Mouse (Mus musculus) stomach, embryonic 15.5 days (tissue): Measurements from ENCODE around the gene Gm37240. TPM values are rescaled to one million over a fixed set of nuclear protein-coding genes. Genes with fewer than 3 reads are reported as not detected.

Experiments
- ATAC-seq: fragments of 200-750 bp; cut with Nextera tagmentation; 2 replicates; pipeline ENCODE4 v1.8.0; 2017; ENCODE audit warnings: low read depth, moderate number of reproducible peaks, moderate TSS enrichment; ENCODE audit not compliant: insufficient read depth, low FRiP score
- H3K27ac ChIP-seq: fragments of 300-500 bp; sonication (generic); 2 replicates; pipeline ENCODE4 v1.5.1; 2015; ENCODE audit warnings: mild to moderate bottlenecking, inconsistent platforms
- H3K27me3 ChIP-seq: fragments of 300-500 bp; sonication (generic); replicated peaks from 2 replicates; pipeline ENCODE4 v1.6.1; 2015; ENCODE audit warnings: inconsistent platforms
- H3K36me3 ChIP-seq: fragments of 300-500 bp; sonication (generic); 2 replicates; pipeline ENCODE4 v1.6.1; 2015; ENCODE audit warnings: inconsistent platforms
- H3K4me1 ChIP-seq: fragments of 300-500 bp; sonication (generic); 2 replicates; pipeline ENCODE4 v1.6.1; 2015; ENCODE audit warnings: inconsistent platforms
- H3K4me2 ChIP-seq: fragments of 300-500 bp; sonication (generic); 2 replicates; pipeline ENCODE4 v1.6.1; 2015; ENCODE audit warnings: mild to moderate bottlenecking, inconsistent platforms
- H3K4me3 ChIP-seq: fragments of 300-500 bp; sonication (generic); replicated peaks from 2 replicates; pipeline ENCODE4 v1.5.1; 2015; ENCODE audit warnings: inconsistent platforms
- H3K9ac ChIP-seq: fragments of 300-500 bp; sonication (generic); 2 replicates; pipeline ENCODE4 v1.6.1; 2015; ENCODE audit warnings: inconsistent platforms
- H3K9me3 ChIP-seq: fragments of 300-500 bp; sonication (generic); 2 replicates; pipeline ENCODE4 v1.6.1; 2016; ENCODE audit warnings: inconsistent platforms
- whole genome bisulfite sequencing: fragments of 180-500 bp; shearing (Covaris S2); methylation state at CpG from one replicate; pipeline ENCODE4 v1.1.7; 2015; 5-methylcytosine and 5-hydroxymethylcytosine counted together
- polyA plus RNA-seq: library from polyadenylated mRNA; unstranded; fragments of >200 nt; fragmentation: Nextera tagmentation; extraction: Ambion mirVana; gene quantifications from 2 replicates; pipeline ENCODE4 v1.2.1, GENCODE M21; 2015

Gm37240 gene
- polyA plus RNA-seq, 1 experiment from 2014 or later, result 8.6 TPM

DNA sequence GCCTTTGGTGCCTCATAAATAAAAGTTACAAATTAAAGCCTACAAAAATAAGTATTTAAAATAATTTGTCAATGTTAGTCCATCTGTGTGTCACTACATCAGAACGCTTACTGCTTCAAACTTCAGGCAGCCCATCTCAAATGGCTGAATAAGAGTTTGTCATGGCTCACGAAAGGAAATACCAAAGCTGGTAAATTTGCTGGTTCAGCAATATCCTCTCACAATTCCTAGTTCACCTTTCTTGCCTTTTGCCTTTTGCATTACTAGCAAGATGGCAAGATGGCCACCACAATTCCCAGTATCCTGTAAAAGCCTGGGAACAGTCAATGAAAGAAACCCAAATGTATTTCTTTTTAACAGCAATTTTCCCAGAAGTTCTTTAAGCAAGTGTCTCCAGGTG lies 718.5 kb downstream of the Gm37240 start:
- 78% methylated on average over 2 of the region's 2 CpGs for WGBS
- H3K36me3 ChIP-seq, result no peaks in the 10 kb centered on the region
- H3K4me3 ChIP-seq, result no peak overlapping the region
- H3K9ac ChIP-seq, result no peak overlapping the region
- ATAC-seq, result no peak
- H3K4me2 ChIP-seq, result no peak overlapping the region
- H3K27me3 ChIP-seq, result no peaks in the 10 kb centered on the region
- no peaks in the 10 kb centered on the region for H3K4me1 ChIP-seq
- H3K9me3 ChIP-seq, result no peaks in the 10 kb centered on the region
- no peak overlapping the region for H3K27ac ChIP-seq

DNA sequence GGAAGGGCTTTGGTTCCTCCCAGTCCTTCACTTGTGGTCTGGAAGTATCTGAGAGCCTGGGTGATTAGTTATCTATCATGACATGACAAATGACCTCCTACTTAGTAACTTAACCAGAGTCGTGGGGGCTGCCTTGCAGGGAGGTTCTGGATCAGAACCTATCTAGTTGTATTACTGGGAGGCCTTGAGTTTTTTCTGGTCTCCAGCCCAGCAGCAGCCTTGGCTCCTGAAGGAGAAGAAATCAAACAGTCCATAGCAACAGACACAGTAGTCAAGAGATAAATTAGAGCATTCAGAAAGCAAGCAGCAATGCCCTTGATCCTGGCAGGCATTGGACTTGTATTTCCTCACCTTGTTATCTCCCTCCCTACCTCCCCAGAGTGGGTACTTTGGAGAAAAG lies 722.4 kb downstream of the Gm37240 start:
- H3K36me3 ChIP-seq, result no peaks in the 10 kb centered on the region
- no peaks in the 10 kb centered on the region for H3K9me3 ChIP-seq
- WGBS, result 26% methylated on average over 1 of the region's 1 CpGs
- H3K4me3 ChIP-seq, result no peak overlapping the region
- no peaks in the 10 kb centered on the region for H3K27me3 ChIP-seq
- no peak overlapping the region for H3K4me2 ChIP-seq
- no peak overlapping the region for H3K27ac ChIP-seq
- no peak for ATAC-seq
- no peak overlapping the region for H3K9ac ChIP-seq
- H3K4me1 ChIP-seq, result no peaks in the 10 kb centered on the region

DNA sequence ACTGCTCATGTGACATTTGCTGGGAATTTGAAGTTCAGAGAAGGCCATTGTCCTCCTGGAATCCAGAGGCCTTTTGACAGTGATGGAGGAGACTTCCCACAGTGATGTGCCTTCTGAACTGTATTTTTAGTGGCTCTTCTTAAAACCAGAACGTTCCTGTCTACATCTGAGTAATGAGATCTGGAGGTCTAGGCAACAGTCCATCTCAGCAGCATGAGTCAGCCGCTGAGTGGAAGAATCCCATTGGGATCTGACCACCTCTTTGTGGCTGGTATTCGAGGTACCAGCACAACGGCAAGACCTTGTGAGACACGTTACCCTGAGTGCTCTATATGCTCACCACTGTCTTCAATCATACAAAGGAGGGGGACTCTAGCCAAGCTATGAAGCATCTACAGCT lies 723.9 kb downstream of the Gm37240 start:
- ATAC-seq, result no peak
- Histone ChIP-seq H3K27ac (no peak overlapping the region), H3K4me3 (no peak overlapping the region), H3K36me3 (no peaks in the 10 kb centered on the region), H3K9ac (no peak overlapping the region), H3K9me3 (no peaks in the 10 kb centered on the region), H3K4me1 (no peaks in the 10 kb centered on the region), H3K27me3 (no peaks in the 10 kb centered on the region), H3K4me2 (no peak overlapping the region)
- WGBS, result 80% methylated on average over 5 of the region's 5 CpGs

DNA sequence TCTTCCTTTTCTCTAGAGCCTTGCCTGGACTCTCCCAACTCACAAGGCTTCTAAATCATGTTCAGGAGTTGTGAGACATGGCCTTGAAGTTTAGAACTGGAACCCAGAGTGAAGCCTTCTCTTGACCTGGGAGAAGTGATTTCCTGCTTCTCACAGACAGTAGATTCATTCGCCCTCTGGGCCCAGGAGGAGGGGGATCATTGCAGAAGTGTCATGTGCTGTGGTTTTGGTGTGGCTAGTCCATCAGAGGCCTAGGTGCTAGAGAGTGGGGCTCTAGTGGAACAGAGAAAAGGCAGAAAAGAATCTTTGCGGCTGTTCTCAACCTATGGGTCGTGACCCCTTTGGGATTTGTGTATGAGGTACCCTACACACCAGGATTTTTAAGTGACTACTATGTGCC lies 724.9 kb downstream of the Gm37240 start:
- H3K4me2 ChIP-seq, result no peak overlapping the region
- H3K4me1 ChIP-seq, result no peaks in the 10 kb centered on the region
- H3K27me3 ChIP-seq, result no peaks in the 10 kb centered on the region
- no peak overlapping the region for H3K9ac ChIP-seq
- no peaks in the 10 kb centered on the region for H3K9me3 ChIP-seq
- H3K27ac ChIP-seq, result no peak overlapping the region
- no peak overlapping the region for H3K4me3 ChIP-seq
- ATAC-seq, result no peak
- WGBS, result 80% methylated on average over 3 of the region's 3 CpGs
- no peaks in the 10 kb centered on the region for H3K36me3 ChIP-seq

DNA sequence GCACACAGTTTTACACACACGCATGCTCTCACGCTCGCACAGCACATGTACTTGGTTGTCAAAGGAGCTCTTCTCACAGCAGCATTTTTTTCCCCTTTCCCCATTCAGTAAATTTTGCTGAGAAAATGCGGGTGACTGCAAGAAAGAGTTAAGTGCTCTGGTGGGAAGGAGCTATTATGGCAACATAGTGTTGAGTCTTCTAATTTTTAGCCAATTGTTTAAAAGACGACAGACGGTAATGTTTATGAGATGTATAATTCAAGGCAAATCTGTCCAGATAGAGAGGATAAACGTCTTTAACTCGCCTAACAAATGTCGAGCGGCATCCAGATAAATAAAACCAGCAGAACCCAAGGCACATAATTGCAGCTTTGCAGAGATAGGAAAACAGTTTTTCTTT lies 726.5 kb downstream of the Gm37240 start:
- 47% methylated on average over 10 of the region's 10 CpGs for WGBS
- no peak for ATAC-seq

DNA sequence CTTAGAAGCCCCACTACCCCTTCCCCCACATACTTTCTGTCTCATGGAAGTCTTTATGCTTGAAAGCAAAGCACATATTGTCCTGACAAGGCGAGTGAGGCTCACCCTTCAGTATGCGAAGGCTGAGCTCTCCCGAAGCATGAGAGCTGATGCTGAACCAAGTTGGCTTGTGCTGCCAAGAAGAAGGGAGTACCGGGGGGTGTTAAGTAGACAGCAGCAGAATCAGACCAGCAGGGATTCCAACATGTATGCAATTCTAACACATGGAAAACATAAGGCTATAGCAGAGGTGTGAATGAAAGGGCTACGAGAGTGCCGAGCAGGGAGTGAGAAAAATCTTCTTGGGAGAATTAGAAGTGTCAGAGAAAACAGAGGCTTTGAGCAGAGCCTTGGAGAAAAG lies 727.7 kb downstream of the Gm37240 start:
- ATAC-seq, result no peak
- H3K27ac ChIP-seq, result no peak overlapping the region
- H3K9me3 ChIP-seq, result no peaks in the 10 kb centered on the region
- no peaks in the 10 kb centered on the region for H3K4me1 ChIP-seq
- WGBS, result 74% methylated on average over 6 of the region's 6 CpGs
- no peak overlapping the region for H3K4me2 ChIP-seq
- no peak overlapping the region for H3K4me3 ChIP-seq
- no peak overlapping the region for H3K9ac ChIP-seq
- H3K27me3 ChIP-seq, result no peaks in the 10 kb centered on the region
- H3K36me3 ChIP-seq, result no peaks in the 10 kb centered on the region

More for the DNA sequence above, 726.5 kb downstream of the Gm37240 start:
- Histone ChIP-seq H3K27me3 (no peaks in the 10 kb centered on the region), H3K9ac (no peak overlapping the region), H3K36me3 (no peaks in the 10 kb centered on the region), H3K9me3 (no peaks in the 10 kb centered on the region), H3K4me1 (no peaks in the 10 kb centered on the region), H3K4me3 (no peak overlapping the region), H3K27ac (no peak overlapping the region), H3K4me2 (no peak overlapping the region)

DNA sequence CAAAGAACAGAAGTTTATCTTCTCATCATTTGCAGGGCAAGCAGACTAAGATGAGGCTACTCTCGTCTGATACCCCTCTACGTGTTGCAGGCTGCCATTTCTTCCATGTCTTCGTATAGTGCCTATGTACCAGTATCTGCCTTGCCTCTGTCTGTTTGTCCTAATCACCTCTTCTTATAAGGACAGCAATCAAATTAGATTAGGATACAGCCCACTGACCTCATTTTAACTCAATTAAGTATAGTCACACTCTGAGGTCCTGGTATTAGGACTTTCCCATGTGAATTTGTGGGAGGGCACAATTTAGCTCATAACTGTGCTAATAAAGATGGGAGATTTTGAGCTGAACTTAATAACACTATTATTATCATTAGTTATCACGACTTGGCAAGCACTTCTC lies 738.5 kb downstream of the Gm37240 start:
- Histone ChIP-seq H3K9me3 (no peaks in the 10 kb centered on the region), H3K4me1 (no peaks in the 10 kb centered on the region), H3K4me2 (no peak overlapping the region), H3K4me3 (no peak overlapping the region), H3K27ac (no peak overlapping the region), H3K27me3 (no peaks in the 10 kb centered on the region), H3K36me3 (no peaks in the 10 kb centered on the region), H3K9ac (no peak overlapping the region)
- no peak for ATAC-seq
- WGBS, result 70% methylated on average over 4 of the region's 4 CpGs

DNA sequence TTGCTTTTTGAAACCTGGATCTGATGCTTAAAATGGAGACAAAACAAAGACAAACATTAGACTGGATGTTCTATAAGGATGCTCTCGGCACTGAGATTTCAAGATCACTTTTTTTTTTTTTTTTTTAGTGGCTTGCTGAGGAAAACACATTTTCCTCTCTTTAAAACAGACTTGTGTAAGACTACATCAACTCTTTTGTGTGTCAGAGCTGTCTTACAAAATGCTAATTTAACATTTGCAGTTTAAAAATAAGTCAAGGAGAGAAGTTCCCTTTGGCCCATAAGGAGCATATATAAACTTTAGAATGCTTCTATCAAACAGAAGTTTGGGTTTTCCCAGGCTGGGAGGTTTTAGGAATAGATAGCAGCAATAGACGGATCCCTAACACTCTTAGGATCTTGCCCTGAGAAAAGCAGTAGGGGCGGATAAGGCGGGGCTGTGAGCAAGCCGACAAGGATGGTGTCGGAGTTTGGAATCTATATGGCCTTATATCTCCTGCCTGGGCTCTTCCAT lies 739.2 kb downstream of the Gm37240 start:
- ATAC-seq, result no peak
- WGBS, result 85% methylated on average over 6 of the region's 6 CpGs
- Histone ChIP-seq H3K27ac (no peak overlapping the region), H3K9ac (no peak overlapping the region), H3K36me3 (no peaks in the 10 kb centered on the region), H3K4me1 (no peaks in the 10 kb centered on the region), H3K4me2 (no peak overlapping the region), H3K4me3 (no peak overlapping the region), H3K27me3 (no peaks in the 10 kb centered on the region), H3K9me3 (no peaks in the 10 kb centered on the region)

DNA sequence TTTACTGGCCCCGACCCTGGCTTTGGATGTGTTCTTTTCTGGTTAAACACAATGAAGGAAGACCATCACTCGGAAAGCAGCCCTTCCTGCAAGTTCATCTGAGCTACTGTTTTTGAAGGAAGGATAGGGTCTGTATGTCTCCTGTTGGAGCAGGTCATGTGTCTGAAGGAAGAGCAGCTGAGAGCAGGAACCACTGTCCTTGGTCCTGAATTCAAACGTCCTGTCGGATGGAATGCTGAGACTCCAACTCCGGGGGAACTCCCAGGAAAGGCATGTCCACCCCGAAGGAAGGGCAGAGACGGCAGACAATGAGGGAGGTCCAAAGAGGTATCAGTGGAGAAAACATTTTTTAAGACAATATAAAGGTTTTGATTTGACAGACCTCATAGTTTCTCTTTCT lies 741.8 kb downstream of the Gm37240 start:
- Histone ChIP-seq H3K4me2 (no peak overlapping the region), H3K27me3 (no peaks in the 10 kb centered on the region), H3K4me3 (no peak overlapping the region), H3K4me1 (no peaks in the 10 kb centered on the region), H3K36me3 (no peaks in the 10 kb centered on the region), H3K27ac (no peak overlapping the region), H3K9me3 (no peaks in the 10 kb centered on the region), H3K9ac (no peak overlapping the region)
- no peak for ATAC-seq
- WGBS, result 21% methylated on average over 7 of the region's 7 CpGs

DNA sequence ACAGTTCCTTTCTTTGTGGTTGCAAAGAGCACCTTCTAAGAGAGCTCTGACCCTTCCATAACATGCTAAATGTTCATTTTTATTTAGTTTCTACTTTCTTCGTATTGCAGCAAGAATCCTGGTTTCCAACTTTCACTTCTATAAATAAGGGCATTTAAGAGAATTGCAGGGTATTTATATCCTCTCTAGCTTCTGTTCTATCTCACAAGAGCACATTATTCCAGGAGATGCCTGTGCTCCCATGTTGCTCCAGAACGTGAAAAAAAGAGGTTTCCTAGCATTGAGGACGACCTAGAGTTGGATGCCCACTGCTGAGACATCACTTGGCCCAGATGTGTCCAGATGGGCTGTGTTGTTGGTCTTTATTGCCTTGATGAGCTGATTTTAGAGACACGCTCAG lies 742.2 kb downstream of the Gm37240 start:
- H3K9ac ChIP-seq, result no peak overlapping the region
- no peaks in the 10 kb centered on the region for H3K27me3 ChIP-seq
- no peak overlapping the region for H3K4me3 ChIP-seq
- no peaks in the 10 kb centered on the region for H3K4me1 ChIP-seq
- no peak overlapping the region for H3K4me2 ChIP-seq
- no peaks in the 10 kb centered on the region for H3K36me3 ChIP-seq
- WGBS, result 90% methylated on average over 4 of the region's 4 CpGs
- no peak for ATAC-seq
- H3K27ac ChIP-seq, result no peak overlapping the region
- no peaks in the 10 kb centered on the region for H3K9me3 ChIP-seq

DNA sequence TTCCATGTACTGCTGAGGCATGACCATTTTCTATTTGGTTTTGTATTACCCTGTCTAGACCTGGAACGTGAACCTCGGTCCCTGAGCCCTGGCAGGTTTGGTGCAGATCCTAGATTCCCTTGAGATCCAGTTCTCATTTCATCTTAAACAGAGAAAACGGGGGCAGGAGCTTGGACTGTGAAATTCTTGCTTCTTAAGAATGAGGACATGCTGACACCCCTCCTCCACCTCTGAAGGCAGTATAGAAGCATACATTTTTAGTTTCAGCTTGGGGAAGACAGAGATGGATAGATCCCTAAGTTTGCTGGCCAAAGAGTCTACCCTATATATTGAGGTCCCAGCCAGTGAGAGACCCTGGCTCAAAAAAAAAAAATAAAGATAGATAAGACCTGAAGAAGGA lies 742.9 kb downstream of the Gm37240 start:
- no peak overlapping the region for H3K4me3 ChIP-seq
- no peaks in the 10 kb centered on the region for H3K27me3 ChIP-seq
- no peaks in the 10 kb centered on the region for H3K9me3 ChIP-seq
- no peak overlapping the region for H3K27ac ChIP-seq
- H3K9ac ChIP-seq, result no peak overlapping the region
- no peak for ATAC-seq
- H3K36me3 ChIP-seq, result no peaks in the 10 kb centered on the region
- no peak overlapping the region for H3K4me2 ChIP-seq
- 82% methylated on average over 3 of the region's 3 CpGs for WGBS
- H3K4me1 ChIP-seq, result no peaks in the 10 kb centered on the region

DNA sequence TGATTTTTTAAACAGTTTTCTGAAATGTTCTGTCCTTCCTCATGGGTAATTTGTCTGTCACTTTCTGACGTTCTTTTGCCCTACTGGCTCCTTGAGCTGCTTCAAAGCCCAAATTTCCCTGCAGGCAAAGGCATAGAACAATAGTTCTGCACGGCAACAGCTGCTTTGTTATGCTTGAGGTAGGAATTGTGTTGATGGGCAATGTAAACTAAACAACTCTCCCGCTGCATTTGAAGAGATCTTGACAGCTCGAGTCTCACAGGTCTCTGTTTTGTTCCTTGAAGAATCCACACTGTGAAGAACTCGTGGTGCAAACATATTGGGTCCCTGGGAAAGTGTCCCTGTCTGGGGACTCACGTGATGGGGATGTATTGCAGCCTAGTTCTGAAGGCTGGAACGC lies 746.8 kb downstream of the Gm37240 start:
- H3K27ac ChIP-seq, result no peak overlapping the region
- no peaks in the 10 kb centered on the region for H3K9me3 ChIP-seq
- no peaks in the 10 kb centered on the region for H3K4me1 ChIP-seq
- H3K36me3 ChIP-seq, result no peaks in the 10 kb centered on the region
- whole genome bisulfite sequencing, result 40% methylated on average over 7 of the region's 7 CpGs
- H3K4me3 ChIP-seq, result no peak overlapping the region
- no peak overlapping the region for H3K4me2 ChIP-seq
- no peak for ATAC-seq
- no peaks in the 10 kb centered on the region for H3K27me3 ChIP-seq
- H3K9ac ChIP-seq, result no peak overlapping the region

DNA sequence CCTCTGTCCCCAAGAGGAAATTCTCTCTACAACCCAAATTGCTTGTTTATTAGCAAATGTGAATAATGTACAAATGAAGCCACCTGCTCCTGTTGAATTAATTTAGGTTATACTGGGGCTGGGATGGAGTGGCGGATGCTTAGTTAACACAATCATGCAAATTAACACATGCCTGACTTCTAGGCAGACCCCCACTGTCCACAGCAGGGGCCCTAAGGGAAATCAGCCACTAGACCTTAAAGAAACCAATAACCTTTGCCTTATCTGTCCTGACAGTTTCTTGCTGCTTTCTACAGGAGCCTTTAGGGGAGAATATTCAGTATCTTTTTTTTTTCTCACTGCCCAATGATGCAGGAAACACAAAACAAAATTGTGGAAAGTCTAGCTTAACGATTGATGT lies 748.9 kb downstream of the Gm37240 start:
- H3K4me2 ChIP-seq, result no peak overlapping the region
- no peak overlapping the region for H3K4me3 ChIP-seq
- no peak overlapping the region for H3K27ac ChIP-seq
- no peak for ATAC-seq
- no peaks in the 10 kb centered on the region for H3K36me3 ChIP-seq
- H3K4me1 ChIP-seq, result no peaks in the 10 kb centered on the region
- H3K9ac ChIP-seq, result no peak overlapping the region
- 68% methylated on average over 2 of the region's 2 CpGs for WGBS
- H3K27me3 ChIP-seq, result no peaks in the 10 kb centered on the region
- H3K9me3 ChIP-seq, result no peaks in the 10 kb centered on the region
